In the genomic region with DNA sequence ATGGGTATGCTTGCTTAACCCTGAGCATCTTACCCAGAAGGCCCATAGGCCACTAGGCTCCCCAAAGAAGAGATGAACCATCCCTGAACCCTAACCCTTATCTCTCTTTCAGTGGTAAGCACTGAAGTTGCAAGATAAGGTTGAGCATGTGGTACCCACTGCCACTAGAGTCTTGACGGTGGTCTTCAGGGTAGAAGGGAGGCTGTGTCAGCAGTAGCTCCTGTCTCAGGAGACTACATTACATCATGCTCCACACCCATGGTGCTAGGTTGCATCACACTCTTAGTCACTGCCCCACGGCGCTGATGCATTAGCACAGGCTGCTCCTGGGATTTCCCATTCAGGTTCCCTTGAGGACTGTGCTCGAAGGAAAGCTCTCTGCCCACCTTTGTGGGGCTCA, we compare ENCODE assay signal across 26 mouse cellular contexts. TPM values are rescaled to one million over a fixed set of nuclear protein-coding genes. Genes with fewer than 3 reads are reported as not detected.
A peak's percentile ranks its signal among the peaks of the same experiment; 100 is the strongest.
DNase-seq lines count a peak whose midpoint lies in the region; ATAC-seq lines count a peak whose summit lies in the region.
"Had no signal": no experiment of that assay in that cellular context is flagged by ENCODE, and none has a peak within 500 bp of the region (broad histone marks: within the 10 kb centered on the region; RNA-seq: fewer than 3 reads in every experiment).

No protein-coding gene starts in this region.

- peak; percentile 38; the same call in 1 of the 2 replicates for ATAC-seq in megakaryocyte progenitor cell, adult 5-6 weeks (replicated peaks; ENCODE audit: poor library complexity)
- ATAC-seq: forebrain, postnatal 0 days; intestine, postnatal 0 days; midbrain, embryonic 15.5 days had no signal

- DNase-seq in adrenal gland, postnatal 36 days: peak; percentile 34 to 35
- no peak for DNase-seq in adrenal gland, postnatal 10 days
- peak; percentile 74 for DNase-seq in 3T3-L1 (ENCODE audit: low read depth, low spot score)
- peak; percentile 51 for DNase-seq in MN1 (ENCODE audit: low spot score)
- DNase-seq in layer of hippocampus, adult 8-10 months (ENCODE audit: low spot score in 2 of 2): no peak
- no peak for DNase-seq in embryo, embryonic 10 days (ENCODE audit: low spot score)
- DNase-seq in thymus, postnatal 10 days (ENCODE audit: low spot score in 2 of 2): no peak
- DNase-seq: B cell, adult 2 months; cerebellum, adult 11-12 months; cerebellum, adult 9-11 months; forebrain, postnatal 0 days; gastrocnemius, postnatal 14 days; heart, adult 18-20 months; heart, postnatal 36 days; kidney, adult 9 months; kidney, postnatal 14 days; left cerebral cortex, postnatal 4 days; lung, adult 2 months; lung, postnatal 10 days; right cerebral cortex, postnatal 4 days; thymus, adult 2 months; thymus, postnatal 4 days had no signal

RNA-seq across cellular contexts. Expression of a gene that starts 50.6 kb away (rescaled TPM):
- under 1 TPM in 1 of 2 experiments, not detected in 1; 0.72 TPM for total RNA-seq in adrenal gland, postnatal 36 days (2021)
- under 1 TPM; 0.12 to 0.42 TPM for total RNA-seq in adrenal gland, postnatal 10 days (2021)
- total RNA-seq in megakaryocyte progenitor cell, adult 5-6 weeks (2015): not detected in 2 replicates
- total RNA-seq in megakaryocyte progenitor cell, adult 5-6 weeks (2017): not detected in 2 replicates
- total RNA-seq in layer of hippocampus, adult 8-10 months (2022): 1 to 10 TPM; 1.5 to 2.2 (median 1.9) TPM
- total RNA-seq: neutrophil, adult 5-6 weeks had no signal

Comparison
In these comparisons a context has a peak if more than half of its experiments do, and no peak if none do; other contexts are left out.
1. DNase-seq: peak in adrenal gland, postnatal 36 days (2 of 2), 3T3-L1 (single experiment) and MN1 (single experiment); none in adrenal gland, postnatal 10 days (single experiment), layer of hippocampus, adult 8-10 months (0 of 2), embryo, embryonic 10 days (single experiment) and thymus, postnatal 10 days (0 of 2).